In the genomic region with DNA sequence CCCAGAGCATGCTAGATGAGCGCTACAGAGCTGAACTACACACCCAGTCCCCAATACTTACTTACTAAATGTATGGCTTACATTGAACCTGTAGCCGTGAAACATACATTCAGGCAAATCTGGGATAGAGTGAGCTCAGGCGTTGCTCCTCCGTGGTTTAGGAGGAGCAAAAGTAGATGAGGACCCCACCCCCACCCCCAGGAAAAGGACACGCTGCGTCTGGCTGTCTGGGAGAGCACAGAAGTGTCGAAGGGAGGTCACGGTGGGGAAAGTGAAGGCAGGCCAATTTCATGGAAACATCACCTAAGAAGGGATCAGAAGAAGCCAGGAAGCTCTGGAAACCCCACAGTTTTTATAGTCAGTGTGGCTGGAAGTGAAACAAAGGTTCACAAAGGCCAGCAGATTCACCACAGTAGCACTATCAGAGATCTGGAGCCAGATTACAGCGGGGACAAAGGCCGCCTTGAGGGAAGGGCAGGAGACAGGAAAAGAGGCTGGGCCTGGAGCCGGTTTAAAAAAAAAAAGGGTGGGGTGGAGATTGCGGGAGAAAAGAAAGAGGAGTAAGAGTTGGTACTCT, we compare ENCODE assay signal across 8 mouse cellular contexts. TPM values are rescaled to one million over a fixed set of nuclear protein-coding genes. Genes with fewer than 3 reads are reported as not detected.
DNase-seq lines count a peak whose midpoint lies in the region; ATAC-seq and TF ChIP-seq lines count a peak whose summit lies in the region.
"Had no signal": no experiment of that assay in that cellular context is flagged by ENCODE, and none has a peak within 500 bp of the region (broad histone marks: within the 10 kb centered on the region; RNA-seq: fewer than 3 reads in every experiment).

No protein-coding gene starts in this region.

- 10% methylated on average over 12 of the region's 12 CpGs for WGBS in spleen, adult 2 months
- WGBS in embryonic facial prominence, embryonic 15.5 days: 2% methylated on average over 12 of the region's 12 CpGs
- WGBS in limb, embryonic 14.5 days: 4% methylated on average over 12 of the region's 12 CpGs
- 6% methylated on average over 12 of the region's 12 CpGs for WGBS in stomach, embryonic 14.5 days

- no peak for DNase-seq in spleen, adult 2 months (ENCODE audit: low read depth in 1 of 2, low spot score in 2 of 2)
- DNase-seq in spleen, postnatal 14 days (ENCODE audit: low spot score in 2 of 2): no peak
- no peak for DNase-seq in limb, embryonic 14.5 days (ENCODE audit: low spot score)
- DNase-seq in spleen, adult 18-20 months: no peak
- DNase-seq in thymus, postnatal 25 days: no peak

- peak overlapping the region; percentile 37; the same call in 1 of the 2 replicates for H3K27ac ChIP-seq in spleen, adult 2 months (ENCODE audit: insufficient read depth, low read length)
- H3K27ac ChIP-seq in embryonic facial prominence, embryonic 15.5 days (replicated peaks): peak overlapping the region; percentile 92
- H3K27ac ChIP-seq in limb, embryonic 14.5 days (replicated peaks; ENCODE audit: low read depth, low read length): peak overlapping the region; percentile 88
- H3K27ac ChIP-seq in stomach, embryonic 14.5 days (ENCODE audit: low read length): peak overlapping the region; percentile 94

- no peak for TF ChIP-seq CTCF in spleen, adult 2 months (IDR thresholded peaks at IDR 0.05; ENCODE audit: extremely low read depth, insufficient read depth, insufficient read length, insufficient replicate concordance)

- TF ChIP-seq POLR2A in spleen, adult 2 months (IDR thresholded peaks at IDR 0.05; ENCODE audit: low read depth, low read length): no peak
- no peak for TF ChIP-seq POLR2A in limb, embryonic 14.5 days (IDR thresholded peaks at IDR 0.05; ENCODE audit: borderline replicate concordance, extremely low read depth, insufficient read depth, insufficient read length)

- peak overlapping the region; percentile 66 for H3K4me2 ChIP-seq in embryonic facial prominence, embryonic 15.5 days (replicated peaks)
- peak overlapping the region; percentile 68 for H3K4me2 ChIP-seq in limb, embryonic 14.5 days (replicated peaks; ENCODE audit: low read depth, low read length, severe bottlenecking)
- peak overlapping the region; percentile 76 for H3K4me2 ChIP-seq in stomach, embryonic 14.5 days (replicated peaks; ENCODE audit: low read depth, low read length)

- H3K4me3 ChIP-seq in spleen, adult 2 months (ENCODE audit: extremely low read depth, insufficient read depth, insufficient read length): peak overlapping the region; percentile 61
- H3K4me3 ChIP-seq in embryonic facial prominence, embryonic 15.5 days (replicated peaks): peak overlapping the region; percentile 51
- peak overlapping the region; percentile 43 for H3K4me3 ChIP-seq in limb, embryonic 14.5 days (replicated peaks; ENCODE audit: low read length)
- H3K4me3 ChIP-seq in stomach, embryonic 14.5 days (ENCODE audit: low read depth, low read length): peak overlapping the region; percentile 37

- H3K4me1 ChIP-seq in spleen, adult 2 months (ENCODE audit: control insufficient read depth, insufficient read depth, insufficient read length): peaks cover 3% of the 10 kb centered on the region; the same call in 1 of the 2 replicates
- peaks cover 12% of the 10 kb centered on the region for H3K4me1 ChIP-seq in embryonic facial prominence, embryonic 15.5 days
- peaks cover 4% of the 10 kb centered on the region for H3K4me1 ChIP-seq in limb, embryonic 14.5 days (ENCODE audit: control insufficient read depth, insufficient read depth, low read length)
- peaks cover 8% of the 10 kb centered on the region; the same call in 1 of the 2 replicates for H3K4me1 ChIP-seq in stomach, embryonic 14.5 days (ENCODE audit: control insufficient read depth, insufficient read depth, low read length)

- H3K27me3 ChIP-seq in spleen, adult 2 months (ENCODE audit: control insufficient read depth, insufficient read depth, low read length): no peaks in the 10 kb centered on the region
- H3K27me3 ChIP-seq in embryonic facial prominence, embryonic 15.5 days: no peaks in the 10 kb centered on the region
- H3K27me3 ChIP-seq in limb, embryonic 14.5 days (ENCODE audit: control insufficient read depth, insufficient read depth, low read length): no peaks in the 10 kb centered on the region
- H3K27me3 ChIP-seq in stomach, embryonic 14.5 days (ENCODE audit: control insufficient read depth, insufficient read depth, low read length): no peaks in the 10 kb centered on the region

- ATAC-seq in embryonic facial prominence, embryonic 15.5 days (ENCODE audit: insufficient number of reproducible peaks, low FRiP score, low TSS enrichment, low read depth): no peak
- ATAC-seq in limb, embryonic 14.5 days (ENCODE audit: low FRiP score, low read depth): no peak; the same call in 1 of the 2 replicates
- no peak; the same call in 1 of the 2 replicates for ATAC-seq in stomach, embryonic 14.5 days (ENCODE audit: insufficient number of reproducible peaks, insufficient read depth, low FRiP score, low read depth)

- no peaks in the 10 kb centered on the region for H3K9me3 ChIP-seq in embryonic facial prominence, embryonic 15.5 days (replicated peaks)
- no peaks in the 10 kb centered on the region for H3K9me3 ChIP-seq in limb, embryonic 14.5 days (ENCODE audit: control insufficient read depth, low read length)
- H3K9me3 ChIP-seq in stomach, embryonic 14.5 days (ENCODE audit: control insufficient read depth, low read depth, low read length): no peaks in the 10 kb centered on the region

- peak overlapping the region; percentile 29; the same call in 1 of the 2 replicates for H3K9ac ChIP-seq in embryonic facial prominence, embryonic 15.5 days
- peak overlapping the region; percentile 60 for H3K9ac ChIP-seq in limb, embryonic 14.5 days (ENCODE audit: low read depth, low read length, severe bottlenecking)
- peak overlapping the region; percentile 39 for H3K9ac ChIP-seq in stomach, embryonic 14.5 days (replicated peaks; ENCODE audit: low read depth, low read length)

- no peaks in the 10 kb centered on the region for H3K36me3 ChIP-seq in spleen, adult 2 months (ENCODE audit: control insufficient read depth, insufficient read depth, low read length)
- H3K36me3 ChIP-seq in embryonic facial prominence, embryonic 15.5 days: no peaks in the 10 kb centered on the region
- H3K36me3 ChIP-seq in limb, embryonic 14.5 days (ENCODE audit: control insufficient read depth, insufficient read depth, low read length): no peaks in the 10 kb centered on the region
- H3K36me3 ChIP-seq in stomach, embryonic 14.5 days (ENCODE audit: control insufficient read depth, insufficient read depth, low read length): no peaks in the 10 kb centered on the region

RNA-seq across cellular contexts. Expression of a gene that starts 20.0 kb away (rescaled TPM):
- polyA plus RNA-seq in spleen, adult 2 months (2012; rRNA removed): 16.1 and 17.8 TPM in 2 replicates
- polyA plus RNA-seq in embryonic facial prominence, embryonic 15.5 days (2015; fragmentation: Nextera tagmentation; extraction: Ambion mirVana): 54.0 and 56.0 TPM in 2 replicates
- 40.0 and 41.6 TPM in 2 replicates for polyA plus RNA-seq in limb, embryonic 14.5 days (2012; rRNA removed)
- polyA plus RNA-seq in limb, embryonic 14.5 days (2014; fragmentation: Nextera tagmentation; extraction: Ambion mirVana): 65.8 and 66.5 TPM in 2 replicates
- polyA plus RNA-seq in stomach, embryonic 14.5 days (2014; fragmentation: Nextera tagmentation; extraction: Ambion mirVana): 96.3 and 97.6 TPM in 2 replicates

RNA-seq across cellular contexts. Expression of a gene that starts 37.2 kb away (rescaled TPM):
- 8.4 and 12.0 TPM in 2 replicates for polyA plus RNA-seq in spleen, adult 2 months (2012; rRNA removed)
- polyA plus RNA-seq in embryonic facial prominence, embryonic 15.5 days (2015; fragmentation: Nextera tagmentation; extraction: Ambion mirVana): 12.7 and 14.6 TPM in 2 replicates
- 38.9 and 47.4 TPM in 2 replicates for polyA plus RNA-seq in limb, embryonic 14.5 days (2012; rRNA removed)
- polyA plus RNA-seq in limb, embryonic 14.5 days (2014; fragmentation: Nextera tagmentation; extraction: Ambion mirVana): 10.9 and 12.1 TPM in 2 replicates
- polyA plus RNA-seq in stomach, embryonic 14.5 days (2014; fragmentation: Nextera tagmentation; extraction: Ambion mirVana): 7.3 and 7.8 TPM in 2 replicates

RNA-seq across cellular contexts. Expression of a gene that starts 56.3 kb away (rescaled TPM):
- polyA plus RNA-seq in spleen, adult 2 months (2012; rRNA removed): not detected in 2 replicates
- not detected in 2 replicates for polyA plus RNA-seq in embryonic facial prominence, embryonic 15.5 days (2015; fragmentation: Nextera tagmentation; extraction: Ambion mirVana)
- not detected in 2 replicates for polyA plus RNA-seq in limb, embryonic 14.5 days (2012; rRNA removed)
- not detected in 2 replicates for polyA plus RNA-seq in limb, embryonic 14.5 days (2014; fragmentation: Nextera tagmentation; extraction: Ambion mirVana)
- polyA plus RNA-seq in stomach, embryonic 14.5 days (2014; fragmentation: Nextera tagmentation; extraction: Ambion mirVana): not detected in 2 replicates
- polyA plus RNA-seq: large intestine, adult 2 months had no signal

Comparison
In these comparisons a context has a peak if more than half of its experiments do, and no peak if none do; other contexts are left out.
1. H3K27ac ChIP-seq: peak in every context shown above with its lines; median percentile 94 in stomach, embryonic 14.5 days; 92 in embryonic facial prominence, embryonic 15.5 days; 88 in limb, embryonic 14.5 days; 37 in spleen, adult 2 months.